Mouse (Mus musculus) layer of hippocampus, adult 8-10 months (tissue): ENCODE measurements around the gene Wfdc13. TPM values are rescaled to one million over a fixed set of nuclear protein-coding genes. Genes with fewer than 3 reads are reported as not detected.
A peak's percentile ranks its signal among the peaks of the same experiment; 100 is the strongest.
"Not testable (repeated sequence)": the region's sequence is repeated elsewhere in the genome, so short reads cannot be mapped to it uniquely, and the experiment has no call there.

ENCODE experiments used
- DNase-seq, 2 experiments: peaks; one replicate each; pipeline ENCODE4 v3.0.0; 2022; ENCODE audit warnings: low spot score in 2 of 2
- total RNA-seq, 4 experiments: library from RNA; stranded (reverse); gene quantifications; 2 replicates each; pipeline ENCODE4 v1.2.4; 2022

Wfdc13 gene
- total RNA-seq, 4 experiments from 2014 or later, result not detected

GRCm38 (mm10) chr2:164715005-164715404 lies 30.1 kb downstream of the Wfdc13 start, which contains the start of gene Spint5:
Spint5 (plus strand) TSS chr2:164715305.
- DNase-seq, result no peak

GRCm38 (mm10) chr2:164716194-164716786 lies 31.4 kb downstream of the Wfdc13 start:
- DNase-seq, result not testable (repeated sequence)

GRCm38 (mm10) chr2:164723276-164723675 lies 38.4 kb downstream of the Wfdc13 start:
- DNase-seq, result no peak

- peak in 1 of 2 experiments; percentile 68 for DNase-seq
Measured at GRCm38 (mm10) chr2:164725895-164726619, 41.1 kb downstream of the Wfdc13 start.

- DNase-seq, result no peak
Measured at GRCm38 (mm10) chr2:164731719-164732118, 46.8 kb downstream of the Wfdc13 start.

- no peak for DNase-seq
Measured at GRCm38 (mm10) chr2:164733259-164733658, 48.4 kb downstream of the Wfdc13 start.

- DNase-seq, result no peak
Measured at GRCm38 (mm10) chr2:164734839-164735238, 49.9 kb downstream of the Wfdc13 start.

- no peak for DNase-seq
Measured at GRCm38 (mm10) chr2:164735446-164735845, 50.5 kb downstream of the Wfdc13 start.

Other genes with a start within 250 kb of the Wfdc13 start
- gene Sdc4, start 241.2 kb upstream of the Wfdc13 start, total RNA-seq, result 100 to 1,000 TPM; 109 to 165 (median 131) TPM
- 10 to 100 TPM; 40.4 to 45.8 (median 44.8) TPM for gene Sys1, start 228.1 kb upstream of the Wfdc13 start, total RNA-seq
- 10 to 100 TPM in 1 of 4 experiments, 1 to 10 TPM in 2, not detected in 1; 8.4 to 15.8 (median 9.9) TPM for gene Gm20458, start 224.1 kb upstream of the Wfdc13 start, total RNA-seq
- not detected for gene Trp53tg5, start 211.4 kb upstream of the Wfdc13 start, total RNA-seq
- gene Dbndd2, start 199.0 kb upstream of the Wfdc13 start, total RNA-seq, result 100 to 1,000 TPM; 109 to 163 (median 138) TPM
- 10 to 100 TPM; 75.4 to 90.5 (median 81.6) TPM for gene Pigt, start 187.6 kb upstream of the Wfdc13 start, total RNA-seq
- 1 to 10 TPM in 1 of 4 experiments, under 1 TPM in 3; 0.55 to 1.1 (median 0.84) TPM for gene Wfdc2, start 122.7 kb upstream of the Wfdc13 start, total RNA-seq
- not detected for gene Spint3, start 111.6 kb upstream of the Wfdc13 start, total RNA-seq
- gene Wfdc6a, start 99.7 kb upstream of the Wfdc13 start, total RNA-seq, result not detected
- not detected for gene Eppin, start 91.5 kb upstream of the Wfdc13 start, total RNA-seq
- not detected for gene Wfdc6b, start 71.6 kb upstream of the Wfdc13 start, total RNA-seq
- not detected for gene Wfdc8, start 71.5 kb upstream of the Wfdc13 start, total RNA-seq
- gene Wfdc16, start 46.3 kb upstream of the Wfdc13 start, total RNA-seq, result not detected
- gene Wfdc10, start 29.1 kb upstream of the Wfdc13 start, total RNA-seq, result not detected
- not detected for gene Wfdc9, start 28.5 kb upstream of the Wfdc13 start, total RNA-seq
- gene Wfdc11, start 11.0 kb upstream of the Wfdc13 start, total RNA-seq, result not detected
- gene Spint4, start 13.4 kb downstream of the Wfdc13 start, total RNA-seq, result not detected
- gene Spint5, start 30.2 kb downstream of the Wfdc13 start, total RNA-seq, result not detected
- 1 to 10 TPM in 3 of 4 experiments, under 1 TPM in 1; 0.99 to 2.4 (median 1.8) TPM for gene Wfdc3, start 60.8 kb downstream of the Wfdc13 start, total RNA-seq
- gene Dnttip1, start 60.9 kb downstream of the Wfdc13 start, total RNA-seq, result 10 to 100 TPM; 32.6 to 36.7 (median 35.3) TPM
- gene Ube2c, start 84.8 kb downstream of the Wfdc13 start, total RNA-seq, result under 1 TPM in 3 of 4 experiments, not detected in 1; 0.33 to 0.81 (median 0.48) TPM
- gene Tnnc2, start 94.9 kb downstream of the Wfdc13 start, total RNA-seq, result 1 to 10 TPM in 1 of 4 experiments, not detected in 3; 1.4 TPM
- gene Snx21, start 100.7 kb downstream of the Wfdc13 start, total RNA-seq, result 10 to 100 TPM; 33.0 to 44.9 (median 39.9) TPM
- gene Acot8, start 119.8 kb downstream of the Wfdc13 start, total RNA-seq, result 10 to 100 TPM; 25.1 to 34.0 (median 27.7) TPM
- 10 to 100 TPM in 1 of 4 experiments, 1 to 10 TPM in 3; 8.3 to 10.2 (median 9.5) TPM for gene Zswim3, start 120.0 kb downstream of the Wfdc13 start, total RNA-seq
- 10 to 100 TPM; 22.2 to 25.1 (median 22.9) TPM for gene Zswim1, start 137.6 kb downstream of the Wfdc13 start, total RNA-seq
- gene Spata25, start 143.4 kb downstream of the Wfdc13 start, total RNA-seq, result 1 to 10 TPM in 1 of 4 experiments, under 1 TPM in 1, not detected in 2; 0.54 to 1.3 TPM
- 100 to 1,000 TPM in 3 of 4 experiments, 10 to 100 TPM in 1; 96.9 to 242 (median 147) TPM for gene Ctsa, start 147.8 kb downstream of the Wfdc13 start, total RNA-seq
- gene Neurl2, start 148.3 kb downstream of the Wfdc13 start, total RNA-seq, result 1 to 10 TPM; 1.6 to 4.9 (median 3.6) TPM
- 100 to 1,000 TPM in 2 of 4 experiments, 10 to 100 TPM in 2; 81.0 to 114 (median 96.0) TPM for gene Pltp, start 172.6 kb downstream of the Wfdc13 start, total RNA-seq
- 10 to 100 TPM; 40.5 to 62.8 (median 49.0) TPM for gene Pcif1, start 194.2 kb downstream of the Wfdc13 start, total RNA-seq
- gene Zfp335, start 226.7 kb downstream of the Wfdc13 start, total RNA-seq, result 10 to 100 TPM; 24.8 to 33.0 (median 29.0) TPM